Mouse (Mus musculus) heart, embryonic 15.5 days (tissue): Measurements from ENCODE around the gene Ly6g5b. TPM values are rescaled to one million over a fixed set of nuclear protein-coding genes. Genes with fewer than 3 reads are reported as not detected.

Source experiments
- ATAC-seq: fragments of 200-750 bp; cut with Nextera tagmentation; replicated peaks from 2 replicates; pipeline ENCODE4 v1.8.0; 2017; ENCODE audit warnings: low read depth, moderate TSS enrichment; ENCODE audit not compliant: insufficient number of reproducible peaks, insufficient read depth, low FRiP score
- H3K27ac ChIP-seq: fragments of 300-500 bp; sonication (generic); 2 replicates; pipeline ENCODE4 v1.5.1; 2015; ENCODE audit warnings: mild to moderate bottlenecking, inconsistent platforms
- H3K27me3 ChIP-seq: fragments of 300-500 bp; sonication (generic); 2 replicates; pipeline ENCODE4 v1.6.1; 2015; ENCODE audit warnings: inconsistent platforms
- H3K36me3 ChIP-seq: fragments of 300-500 bp; sonication (generic); 2 replicates; pipeline ENCODE4 v1.6.1; 2015; ENCODE audit warnings: mild to moderate bottlenecking, inconsistent platforms
- H3K4me1 ChIP-seq: fragments of 300-500 bp; sonication (generic); replicated peaks from 2 replicates; pipeline ENCODE4 v1.6.1; 2015; ENCODE audit warnings: inconsistent platforms
- H3K4me2 ChIP-seq: fragments of 300-500 bp; sonication (generic); 2 replicates; pipeline ENCODE4 v1.6.1; 2015; ENCODE audit warnings: inconsistent platforms, mild to moderate bottlenecking, moderate library complexity
- H3K4me3 ChIP-seq: fragments of 300-500 bp; sonication (generic); 2 replicates; pipeline ENCODE4 v1.5.1; 2015; ENCODE audit warnings: mild to moderate bottlenecking, inconsistent platforms
- H3K9ac ChIP-seq: fragments of 300-500 bp; sonication (generic); 2 replicates; pipeline ENCODE4 v1.6.1; 2015; ENCODE audit warnings: mild to moderate bottlenecking, inconsistent platforms
- H3K9me3 ChIP-seq: fragments of 300-500 bp; sonication (generic); replicated peaks from 2 replicates; pipeline ENCODE4 v1.6.1; 2016; ENCODE audit warnings: inconsistent platforms
- WGBS: fragments of 180-500 bp; shearing (Covaris S2); methylation state at CpG from one replicate; pipeline ENCODE4 v1.1.7; 2015; ENCODE audit warnings: mixed read lengths; 5-methylcytosine and 5-hydroxymethylcytosine counted together
- polyA plus RNA-seq: library from polyadenylated mRNA; unstranded; fragments of >200 nt; fragmentation: Nextera tagmentation; extraction: Ambion mirVana; gene quantifications from 2 replicates; pipeline ENCODE4 v1.2.1, GENCODE M21; 2015

Ly6g5b gene
- 0.31 and 0.66 TPM in 2 replicates for polyA plus RNA-seq

DNA sequence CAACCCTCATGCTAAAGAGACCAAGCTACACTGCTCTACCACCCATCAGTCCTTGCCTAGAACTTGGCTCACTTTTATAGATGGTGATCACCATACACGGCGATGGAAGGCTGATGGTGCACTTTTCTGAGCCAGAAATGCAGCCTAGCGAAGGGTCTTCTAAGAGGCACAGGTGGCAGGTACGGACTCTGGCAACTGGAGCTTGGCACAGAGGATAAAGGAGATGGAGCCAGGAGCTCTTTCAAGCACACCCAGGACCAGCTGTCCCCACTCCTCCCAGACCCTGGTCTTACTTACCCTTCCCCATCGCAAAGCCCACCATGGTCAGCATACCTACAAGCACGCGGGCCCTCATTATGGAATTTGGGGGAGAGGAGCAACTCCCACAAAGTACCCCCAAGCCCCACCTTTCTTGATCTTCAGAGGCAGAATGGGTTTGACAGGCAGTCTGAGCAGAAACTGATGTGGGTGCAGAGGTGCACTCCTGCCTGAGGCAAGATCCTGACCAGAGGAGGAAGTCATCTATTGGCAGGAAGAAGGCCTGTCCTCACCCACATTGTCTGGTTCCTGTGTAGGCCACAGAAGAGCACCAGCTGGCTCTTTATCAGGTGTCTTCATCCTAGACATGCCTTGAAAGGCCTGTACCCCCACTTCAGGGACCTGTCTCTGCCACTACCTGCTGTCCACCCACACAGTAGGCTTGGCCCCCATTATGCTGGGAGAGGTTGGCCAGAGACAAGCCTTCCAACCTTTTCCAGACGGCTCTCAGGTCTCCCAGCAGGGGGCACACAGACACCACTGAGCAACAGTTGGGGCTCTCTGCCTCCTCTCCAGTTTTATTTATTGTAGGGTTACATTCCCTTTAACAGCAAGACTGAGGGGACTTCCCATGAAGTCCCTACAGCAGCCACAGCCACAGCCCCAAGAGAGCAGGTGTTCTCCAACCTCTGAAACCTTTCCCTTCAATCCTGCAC lies at the start of gene Ly6g5b:
Ly6g5b (minus strand) TSS at position 383 of the 974 bp plus-strand sequence.
- Histone ChIP-seq H3K27me3 (no peaks in the 10 kb centered on the region), H3K36me3 (peaks cover 28% of the 10 kb centered on the region), H3K9ac (no peak within 1 kb of the TSS), H3K4me2 (no peak within 1 kb of the TSS), H3K4me3 (no peak within 1 kb of the TSS), H3K27ac (0 out of 2 replicates have a peak within 1 kb of the TSS, but pooled peaks have one; percentile 2), H3K9me3 (no peaks in the 10 kb centered on the region), H3K4me1 (peaks cover 9% of the 10 kb centered on the region)
- ATAC-seq: no peak
- 83% methylated on average over 8 of the region's 8 CpGs for WGBS

DNA sequence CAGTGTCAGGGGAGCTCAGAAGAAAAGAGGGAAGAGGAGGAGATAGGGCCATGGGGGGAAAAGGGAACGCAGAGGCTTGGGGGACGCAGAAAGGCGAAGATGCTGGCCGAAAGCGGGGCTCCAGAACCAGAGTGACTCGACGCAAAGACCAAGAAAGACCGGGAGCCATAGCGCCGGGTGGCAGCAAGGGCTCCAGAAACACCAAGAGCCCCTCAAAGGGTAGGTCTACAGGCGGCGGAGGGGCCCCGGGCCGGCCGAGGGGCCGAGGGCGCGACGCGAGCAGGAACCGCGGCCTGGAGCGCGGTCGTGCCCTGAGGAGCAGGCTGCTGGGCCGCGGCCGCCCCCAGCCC lies 49.0 kb upstream of the Ly6g5b start:
- Histone ChIP-seq H3K4me3 (peak overlapping the region; percentile 92), H3K4me2 (peak overlapping the region; percentile 92), H3K36me3 (peaks cover 25% of the 10 kb centered on the region), H3K27me3 (no peaks in the 10 kb centered on the region), H3K9me3 (no peaks in the 10 kb centered on the region), H3K9ac (peak overlapping the region; percentile 98), H3K27ac (peak overlapping the region; percentile 97), H3K4me1 (peaks cover 31% of the 10 kb centered on the region)
- WGBS: under 1% methylated on average over 28 of the region's 28 CpGs
- ATAC-seq: no peak

DNA sequence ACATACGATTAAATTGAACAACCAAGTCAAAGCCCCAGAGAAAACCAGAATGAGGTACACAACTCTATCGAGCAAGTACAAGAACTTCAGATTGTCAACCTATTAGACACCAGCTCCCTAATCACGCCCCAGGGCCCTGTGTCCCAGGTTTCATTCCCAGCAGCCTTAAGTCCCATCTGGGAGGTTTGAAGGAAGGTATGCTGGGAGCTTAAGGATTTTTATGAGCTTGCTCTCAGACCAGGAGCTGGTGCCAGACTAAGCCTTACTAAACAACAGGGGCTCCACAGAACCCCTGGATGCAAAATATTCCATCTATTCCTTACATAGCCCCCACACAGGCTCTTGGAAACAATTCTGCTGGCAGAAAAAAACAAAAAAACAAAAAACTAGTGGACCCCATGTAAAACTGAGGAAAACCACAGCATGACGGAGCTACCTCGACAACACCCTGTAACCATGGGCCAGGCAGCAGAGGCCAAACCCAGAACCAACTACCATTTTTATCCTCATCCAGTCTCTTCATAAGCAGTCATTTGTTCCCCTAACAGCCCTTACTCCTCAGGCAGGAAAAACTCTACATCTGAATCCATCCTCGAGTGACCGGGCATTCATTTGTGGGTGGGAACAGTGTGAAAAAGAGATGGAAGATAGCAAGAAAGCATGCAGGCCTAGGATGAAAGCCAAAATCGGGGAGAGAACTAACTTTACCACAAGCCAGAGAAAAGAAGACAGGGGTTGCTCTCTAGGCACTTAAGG lies 48.3 kb upstream of the Ly6g5b start:
- Histone ChIP-seq H3K4me2 (peak overlapping the region; percentile 92), H3K36me3 (peaks cover 32% of the 10 kb centered on the region), H3K4me1 (peaks cover 31% of the 10 kb centered on the region), H3K27me3 (no peaks in the 10 kb centered on the region), H3K9me3 (no peaks in the 10 kb centered on the region), H3K27ac (peak overlapping the region; percentile 97), H3K4me3 (peak overlapping the region; percentile 92), H3K9ac (peak overlapping the region; percentile 98)
- WGBS: 5% methylated on average over 8 of the region's 8 CpGs
- no peak for ATAC-seq

DNA sequence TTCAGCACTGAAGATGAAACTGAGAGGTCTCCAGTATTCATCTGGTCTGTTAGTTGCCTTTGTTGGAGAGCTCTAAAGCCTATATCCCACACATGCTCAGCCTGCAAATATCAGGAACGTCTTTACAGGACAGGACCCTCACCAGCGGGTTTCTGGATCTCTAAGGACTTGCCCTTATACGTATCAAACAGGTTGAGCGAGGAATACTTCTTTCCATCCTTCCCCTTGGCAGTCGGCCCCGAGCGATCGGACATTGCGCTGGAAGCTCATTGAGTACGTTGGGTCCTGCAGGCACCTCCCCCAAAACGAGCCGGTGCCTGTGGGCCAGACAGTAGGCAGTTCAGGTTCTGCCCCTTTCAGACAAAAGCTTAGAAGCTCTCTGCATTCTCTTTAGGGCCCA lies 47.5 kb upstream of the Ly6g5b start:
- no peak for ATAC-seq

DNA sequence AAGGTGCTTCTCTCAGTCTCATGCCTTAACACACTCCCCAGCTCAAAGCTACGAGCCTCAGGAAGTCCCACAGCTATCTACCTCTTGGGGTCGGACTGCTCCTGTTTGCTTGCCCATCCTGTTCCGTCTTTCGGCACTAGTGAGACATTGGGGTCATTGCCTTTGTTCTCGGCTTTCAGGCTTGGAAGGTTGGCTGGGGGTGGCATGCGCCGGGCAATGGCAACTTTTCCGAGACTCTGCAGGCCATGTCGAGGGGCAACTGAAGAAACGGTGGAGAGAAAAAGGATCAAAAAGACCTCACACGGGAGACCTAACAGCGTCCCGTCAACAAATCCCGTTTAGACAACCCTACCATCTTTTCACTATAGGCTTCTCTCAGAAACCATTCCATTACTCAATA lies 46.9 kb upstream of the Ly6g5b start:
- Histone ChIP-seq H3K4me2 (peak overlapping the region; percentile 92), H3K27me3 (no peaks in the 10 kb centered on the region), H3K36me3 (peaks cover 46% of the 10 kb centered on the region), H3K9me3 (no peaks in the 10 kb centered on the region), H3K27ac (peak overlapping the region; percentile 6), H3K4me1 (peaks cover 31% of the 10 kb centered on the region), H3K4me3 (peak overlapping the region; percentile 92), H3K9ac (peak overlapping the region; percentile 98)
- WGBS: 61% methylated on average over 14 of the region's 14 CpGs
- ATAC-seq: no peak

More for the DNA sequence above, 47.5 kb upstream of the Ly6g5b start:
- Histone ChIP-seq H3K4me3 (peak overlapping the region; percentile 92), H3K27me3 (no peaks in the 10 kb centered on the region), H3K4me1 (peaks cover 31% of the 10 kb centered on the region), H3K9ac (peak overlapping the region; percentile 98), H3K4me2 (peak overlapping the region; percentile 92), H3K27ac (peak overlapping the region; percentile 97), H3K36me3 (peaks cover 40% of the 10 kb centered on the region), H3K9me3 (no peaks in the 10 kb centered on the region)
- 26% methylated on average over 12 of the region's 12 CpGs for WGBS

DNA sequence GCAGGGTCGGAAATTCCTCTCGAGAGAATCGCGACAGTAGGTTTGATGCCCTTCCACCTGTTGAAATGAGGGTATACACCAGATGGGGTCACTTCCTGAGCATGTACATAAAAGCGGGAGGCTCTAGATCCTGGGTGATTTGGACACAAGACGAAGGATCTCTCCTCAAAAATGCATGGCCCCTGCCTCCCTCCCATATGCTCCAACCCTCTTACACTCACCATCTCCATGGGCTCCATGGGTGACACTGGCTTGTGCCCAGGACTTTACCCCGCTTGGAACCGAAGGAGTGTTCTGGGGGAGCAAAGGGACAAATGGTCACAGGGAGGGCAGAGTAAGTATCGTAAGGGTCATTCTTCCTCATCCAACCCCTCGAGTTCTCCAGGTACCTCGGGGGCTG lies 46.2 kb upstream of the Ly6g5b start:
- no peak overlapping the region for H3K4me3 ChIP-seq
- no peak overlapping the region for H3K4me2 ChIP-seq
- H3K36me3 ChIP-seq: peaks cover 53% of the 10 kb centered on the region
- H3K4me1 ChIP-seq: peaks cover 28% of the 10 kb centered on the region
- no peak overlapping the region for H3K9ac ChIP-seq
- WGBS: 73% methylated on average over 11 of the region's 11 CpGs
- H3K27ac ChIP-seq: no peak overlapping the region
- H3K27me3 ChIP-seq: no peaks in the 10 kb centered on the region
- no peaks in the 10 kb centered on the region for H3K9me3 ChIP-seq
- no peak for ATAC-seq

DNA sequence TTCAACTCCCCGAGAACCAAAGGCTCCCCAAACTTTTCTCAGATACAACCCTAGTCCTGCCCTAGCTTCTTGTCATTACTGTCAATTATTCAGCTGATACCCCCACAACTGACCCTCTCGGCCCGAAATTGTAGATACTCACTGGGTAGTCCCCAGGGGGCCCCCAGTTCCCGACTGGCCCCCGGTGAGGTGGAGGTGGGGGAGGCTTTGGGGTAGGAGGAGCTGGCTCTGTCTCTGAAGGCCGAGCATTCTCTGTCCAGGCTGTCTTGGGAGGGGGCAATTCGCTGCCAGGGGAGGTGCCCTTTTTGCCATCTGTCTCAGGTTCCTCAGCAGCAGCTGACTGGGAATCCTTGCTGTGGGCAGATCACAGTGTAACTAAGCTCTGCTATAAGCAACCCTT lies 44.4 kb upstream of the Ly6g5b start:
- Histone ChIP-seq H3K4me1 (peaks cover 20% of the 10 kb centered on the region), H3K9ac (no peak overlapping the region), H3K27me3 (no peaks in the 10 kb centered on the region), H3K9me3 (no peaks in the 10 kb centered on the region), H3K4me2 (no peak overlapping the region), H3K36me3 (peaks cover 71% of the 10 kb centered on the region), H3K4me3 (no peak overlapping the region), H3K27ac (no peak overlapping the region)
- WGBS: 84% methylated on average over 7 of the region's 7 CpGs
- no peak for ATAC-seq

DNA sequence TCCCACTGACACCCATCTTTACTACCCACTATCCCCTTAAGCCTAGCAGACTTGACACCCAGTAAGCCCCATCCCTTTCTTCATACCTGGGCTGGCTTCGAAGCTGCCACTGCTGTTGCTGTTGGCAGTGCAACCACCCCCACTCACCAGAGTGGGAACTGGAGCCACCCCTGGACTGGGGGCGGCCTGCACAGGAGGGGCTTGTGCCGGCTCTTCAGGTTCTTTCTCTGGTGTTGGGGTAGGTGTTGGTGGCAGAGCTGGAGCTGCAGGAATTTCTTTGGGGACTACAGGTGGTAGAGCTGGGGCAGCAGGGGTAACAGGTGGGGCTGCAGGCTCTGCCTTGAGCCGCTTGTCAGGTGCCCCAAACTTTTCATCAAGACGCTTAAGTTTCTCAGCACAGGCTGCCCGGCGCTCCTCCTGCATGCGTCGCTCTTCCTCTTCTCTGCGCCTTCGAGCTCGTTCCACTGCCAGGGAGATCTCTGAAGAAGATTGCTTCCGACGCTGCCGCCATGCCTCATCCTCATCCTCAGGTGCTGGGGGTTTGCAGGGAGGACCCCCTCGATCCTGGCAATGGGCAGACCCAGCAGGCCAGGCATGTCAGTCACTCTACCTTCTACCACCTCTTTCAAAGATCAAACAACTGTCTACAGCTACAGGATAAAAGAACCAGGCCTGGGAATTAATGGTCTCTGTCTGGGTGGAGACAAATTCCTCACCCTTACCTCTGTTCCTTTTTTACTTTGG lies 43.8 kb upstream of the Ly6g5b start:
- no peak overlapping the region for H3K4me3 ChIP-seq
- no peak overlapping the region for H3K27ac ChIP-seq
- H3K4me1 ChIP-seq: peaks cover 20% of the 10 kb centered on the region
- no peaks in the 10 kb centered on the region for H3K27me3 ChIP-seq
- H3K9ac ChIP-seq: no peak overlapping the region
- H3K36me3 ChIP-seq: peaks cover 77% of the 10 kb centered on the region
- H3K4me2 ChIP-seq: no peak overlapping the region
- no peaks in the 10 kb centered on the region for H3K9me3 ChIP-seq
- WGBS: 88% methylated on average over 16 of the region's 16 CpGs
- no peak for ATAC-seq

DNA sequence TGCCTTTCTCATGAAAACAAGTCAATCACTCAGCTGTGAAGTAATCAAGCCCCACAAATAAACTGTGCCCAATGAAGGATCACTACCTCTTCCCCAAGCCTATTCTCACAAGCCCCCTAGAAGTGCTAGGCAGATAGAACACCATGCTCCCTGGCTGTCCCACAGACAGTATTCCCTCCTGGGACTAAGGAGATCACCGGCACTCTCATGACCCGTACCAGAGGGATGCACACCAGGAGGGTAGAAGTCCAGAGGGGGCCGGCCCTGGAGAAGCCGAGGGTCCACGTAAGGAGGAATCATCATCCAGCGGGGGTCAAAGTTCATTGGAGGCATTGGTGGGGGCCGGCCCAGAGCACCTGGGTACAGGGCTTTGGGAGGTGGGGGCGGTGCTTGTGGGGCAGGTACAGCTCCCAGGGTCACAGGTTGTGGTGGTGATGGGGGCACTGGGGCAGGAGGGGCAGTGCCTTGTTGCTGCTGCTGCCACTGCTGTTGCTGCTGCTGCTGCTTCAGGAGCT lies 42.5 kb upstream of the Ly6g5b start:
- WGBS: 92% methylated on average over 8 of the region's 8 CpGs
- H3K27ac ChIP-seq: no peak overlapping the region

DNA sequence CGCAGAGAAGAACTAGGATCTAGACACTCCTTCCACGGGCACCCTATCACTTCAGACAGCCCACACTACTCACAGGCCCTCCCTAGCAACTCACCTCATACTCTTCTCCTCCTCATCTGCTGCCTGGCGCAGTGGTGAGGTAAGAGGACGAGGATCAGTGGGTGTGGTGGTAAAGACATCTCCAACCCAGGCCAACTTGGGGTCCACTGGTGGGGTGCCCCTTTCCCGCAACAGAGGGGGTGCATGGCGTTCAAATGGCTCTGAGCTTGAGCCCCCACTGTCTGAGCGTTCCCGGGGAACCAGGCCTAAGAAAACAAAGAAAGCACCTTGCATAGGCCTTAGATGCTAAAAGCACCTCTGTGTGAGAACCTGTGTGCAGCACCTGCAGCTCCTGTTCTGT lies 42.0 kb upstream of the Ly6g5b start:
- ATAC-seq: no peak
- no peaks in the 10 kb centered on the region for H3K9me3 ChIP-seq
- peaks cover 7% of the 10 kb centered on the region for H3K4me1 ChIP-seq
- no peak overlapping the region for H3K4me3 ChIP-seq
- H3K36me3 ChIP-seq: peaks cover 95% of the 10 kb centered on the region
- no peak overlapping the region for H3K9ac ChIP-seq
- no peak overlapping the region for H3K4me2 ChIP-seq
- H3K27ac ChIP-seq: no peak overlapping the region
- WGBS: 93% methylated on average over 8 of the region's 8 CpGs
- no peaks in the 10 kb centered on the region for H3K27me3 ChIP-seq

More for the DNA sequence above, 42.5 kb upstream of the Ly6g5b start:
- no peak for ATAC-seq
- Histone ChIP-seq H3K4me3 (no peak overlapping the region), H3K9ac (no peak overlapping the region; the same call in 1 of the 2 replicates), H3K4me1 (peaks cover 11% of the 10 kb centered on the region), H3K36me3 (peaks cover 90% of the 10 kb centered on the region), H3K9me3 (no peaks in the 10 kb centered on the region), H3K27me3 (no peaks in the 10 kb centered on the region), H3K4me2 (no peak overlapping the region)
